15 mouse cellular contexts compared by ENCODE assay signal in the genomic region with DNA sequence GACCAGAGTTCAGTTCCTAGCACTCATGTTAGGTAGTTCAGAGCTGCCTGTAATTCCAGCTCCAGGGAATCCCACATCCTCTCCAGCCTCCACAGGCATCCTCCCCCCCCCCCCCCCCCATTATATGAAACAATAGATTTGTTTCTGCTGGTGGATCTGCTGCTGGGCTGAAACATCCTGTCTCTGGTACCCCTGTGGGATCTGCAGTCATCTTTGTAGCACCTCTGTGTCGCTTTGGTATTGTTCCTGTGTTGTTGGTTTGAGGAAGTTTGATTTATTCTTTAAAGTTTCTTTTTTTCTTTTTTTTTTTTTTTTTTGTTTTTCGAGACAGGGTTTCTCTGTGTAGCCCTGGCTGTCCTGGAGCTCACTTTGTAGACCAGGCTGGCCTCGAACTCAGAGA.
"Had no signal": no experiment of that assay in that cellular context is flagged by ENCODE, and none has a peak within 500 bp of the region (broad histone marks: within the 10 kb centered on the region; RNA-seq: fewer than 3 reads in every experiment).

No protein-coding gene starts in this region.

- H3K9ac ChIP-seq: liver, embryonic 15.5 days; liver, postnatal 0 days; lung, embryonic 15.5 days; midbrain, embryonic 13.5 days; neural tube, embryonic 12.5 days had no signal

- H3K27ac ChIP-seq: lung, embryonic 15.5 days; midbrain, embryonic 10.5 days; midbrain, embryonic 13.5 days; neural tube, embryonic 12.5 days had no signal

- H3K9me3 ChIP-seq: liver, embryonic 15.5 days; lung, embryonic 15.5 days; midbrain, embryonic 10.5 days; midbrain, embryonic 13.5 days; neural tube, embryonic 12.5 days had no signal

- DNase-seq: liver, postnatal 0 days; lung, adult 2 months; lung, postnatal 4 days; right cerebral cortex, postnatal 14 days; thymus, adult 18-20 months; thymus, postnatal 14 days; thymus, postnatal 36 days had no signal

- H3K27me3 ChIP-seq: liver, embryonic 15.5 days; lung, embryonic 15.5 days; midbrain, embryonic 13.5 days; neural tube, embryonic 12.5 days had no signal

- H3K4me2 ChIP-seq: liver, embryonic 15.5 days; lung, embryonic 15.5 days; midbrain, embryonic 13.5 days; neural tube, embryonic 12.5 days had no signal

- H3K4me1 ChIP-seq: lung, embryonic 15.5 days; midbrain, embryonic 10.5 days; midbrain, embryonic 13.5 days; neural tube, embryonic 12.5 days had no signal

- ATAC-seq: liver, postnatal 0 days; lung, postnatal 0 days; midbrain, embryonic 13.5 days; midbrain, embryonic 16.5 days had no signal

- H3K4me3 ChIP-seq: liver, embryonic 15.5 days; lung, embryonic 15.5 days; midbrain, embryonic 10.5 days; midbrain, embryonic 13.5 days; myocyte; neural tube, embryonic 12.5 days had no signal

- H3K36me3 ChIP-seq: lung, embryonic 15.5 days; midbrain, embryonic 13.5 days; neural tube, embryonic 12.5 days had no signal
